Mouse (Mus musculus): ENCODE measurements around the gene Mpv17l.
A peak's percentile ranks its signal among the peaks of the same experiment; 100 is the strongest.
"Not testable (repeated sequence)": the region's sequence is repeated elsewhere in the genome, so short reads cannot be mapped to it uniquely, and the experiment has no call there.

The Mpv17l gene

DNA sequence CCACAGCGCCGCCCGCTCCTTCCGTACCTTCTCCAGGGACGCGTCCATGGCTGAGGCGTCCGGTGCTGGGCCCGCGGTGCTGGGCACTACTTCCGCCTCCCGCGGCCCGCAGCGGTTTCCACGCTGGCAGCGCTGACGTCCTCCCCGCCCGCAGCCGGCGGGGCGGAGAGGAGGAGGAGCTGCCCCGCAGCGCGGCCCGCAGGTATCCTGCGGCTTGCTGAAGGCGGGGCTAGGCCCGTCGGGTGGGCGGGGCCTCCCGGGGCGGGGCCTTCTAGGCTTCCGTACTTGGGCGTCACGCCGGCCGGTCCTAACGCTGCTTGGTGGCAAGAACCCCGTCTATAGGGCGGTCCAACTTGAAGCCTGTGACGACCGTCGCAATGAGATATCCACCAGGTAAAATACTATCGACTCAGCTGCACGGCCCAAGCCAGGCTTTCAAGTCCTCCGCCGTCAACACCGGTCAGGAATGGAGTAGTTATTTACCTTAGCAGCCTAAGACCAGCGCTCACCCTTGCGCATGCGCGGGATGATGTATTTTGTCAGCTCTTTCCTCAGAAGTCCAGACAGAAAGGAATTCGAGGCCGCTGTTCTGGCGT lies at the start of gene Mpv17l, which contains the start of gene Pdxdc1:
TSS of gene Mpv17l (plus strand) at position 274 of the 596 bp plus-strand sequence.
TSS of gene Pdxdc1 (minus strand) at position 244 of the 596 bp plus-strand sequence.
- peak; percentile 93 to 94 for DNase-seq

GRCm38 (mm10) chr16:13853886-13854285 lies 49.1 kb upstream of the Mpv17l start:
- no peak for DNase-seq

DNA sequence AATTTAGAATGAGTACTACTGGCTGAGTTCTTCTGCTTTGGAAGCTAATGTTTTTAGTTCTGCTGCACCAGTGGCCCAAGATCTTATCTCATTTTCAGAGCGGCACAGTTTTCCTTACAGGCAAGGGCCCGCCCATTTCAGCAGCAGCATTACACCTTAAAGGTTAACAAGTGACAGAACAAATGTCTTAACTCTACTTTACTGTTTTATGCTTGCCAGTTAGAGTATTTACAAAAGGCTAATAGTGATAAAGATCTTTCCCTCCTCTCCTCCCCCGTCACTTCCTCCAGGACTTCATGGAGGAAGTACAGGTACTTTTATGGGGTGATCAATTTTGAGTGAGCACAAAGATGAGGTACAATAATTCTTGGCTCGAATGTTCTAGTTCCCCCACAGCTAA lies 36.9 kb upstream of the Mpv17l start:
- no peak for DNase-seq

DNA sequence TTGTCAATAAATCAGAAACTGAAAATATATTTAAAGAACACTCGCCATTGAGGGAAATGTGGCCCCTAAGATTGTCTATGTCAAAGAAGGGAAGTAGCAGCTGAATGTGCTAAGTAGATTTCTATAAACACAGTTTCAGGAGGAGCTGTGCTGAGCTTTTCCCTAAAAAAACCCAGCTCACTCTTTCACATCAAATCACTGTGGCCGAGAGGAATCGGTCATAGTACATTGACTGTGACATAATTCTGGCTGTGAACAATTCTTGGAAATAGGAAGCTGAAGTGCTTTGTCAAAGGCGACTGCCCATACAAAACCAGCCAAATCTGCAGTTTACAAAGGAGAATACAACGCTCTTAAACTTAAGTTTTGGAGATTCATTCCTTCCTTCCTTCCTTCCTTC lies 36.3 kb upstream of the Mpv17l start:
- no peak for DNase-seq

GRCm38 (mm10) chr16:13867406-13867805 lies 35.6 kb upstream of the Mpv17l start:
- DNase-seq: not testable (repeated sequence)

- DNase-seq: no peak
These were observed 34.9 kb upstream of the Mpv17l start for GRCm38 (mm10) chr16:13867910-13868514.

GRCm38 (mm10) chr16:13875483-13875882 lies 27.5 kb upstream of the Mpv17l start:
- DNase-seq: no peak

GRCm38 (mm10) chr16:13883094-13883774 lies 19.7 kb upstream of the Mpv17l start:
- DNase-seq: no peak

DNA sequence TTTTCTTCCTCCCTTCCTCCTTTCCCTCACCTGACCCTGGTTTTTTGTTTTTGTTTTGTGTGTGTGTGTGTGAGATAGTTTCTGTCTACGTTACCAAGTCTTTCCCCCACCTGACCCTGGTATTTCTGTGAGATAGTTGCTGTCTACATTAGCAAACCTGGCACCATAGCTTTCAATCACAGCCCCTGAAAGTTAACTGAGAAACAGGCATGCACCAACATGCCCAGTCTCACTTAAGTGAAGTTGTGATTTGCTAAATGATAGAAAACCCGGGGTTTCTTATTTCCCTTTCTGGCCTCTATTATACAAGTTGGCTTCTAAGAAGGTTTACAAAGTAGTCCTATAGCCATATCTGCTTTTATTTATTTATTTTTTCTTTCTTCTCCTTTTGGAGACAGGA lies 12.5 kb upstream of the Mpv17l start:
- DNase-seq: no peak

DNA sequence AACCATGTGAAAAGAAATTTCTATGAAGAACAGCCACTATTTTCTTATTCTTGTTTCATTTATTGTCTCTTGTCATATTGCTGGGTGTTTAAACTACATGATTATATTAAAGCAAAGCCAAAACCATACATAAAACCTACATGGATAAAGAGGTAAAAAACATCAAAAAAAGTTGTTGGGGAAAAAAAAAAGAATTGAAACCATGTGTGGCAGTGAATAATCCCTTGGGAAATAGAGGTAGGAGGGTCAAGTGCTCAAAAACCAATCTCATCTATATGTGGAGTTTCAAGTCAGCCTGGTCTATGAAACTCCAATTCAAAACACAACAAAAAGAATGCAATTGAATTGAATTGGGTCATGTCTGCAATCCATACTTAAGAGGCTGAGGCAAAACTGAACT lies 10.1 kb upstream of the Mpv17l start:
- DNase-seq: no peak

DNA sequence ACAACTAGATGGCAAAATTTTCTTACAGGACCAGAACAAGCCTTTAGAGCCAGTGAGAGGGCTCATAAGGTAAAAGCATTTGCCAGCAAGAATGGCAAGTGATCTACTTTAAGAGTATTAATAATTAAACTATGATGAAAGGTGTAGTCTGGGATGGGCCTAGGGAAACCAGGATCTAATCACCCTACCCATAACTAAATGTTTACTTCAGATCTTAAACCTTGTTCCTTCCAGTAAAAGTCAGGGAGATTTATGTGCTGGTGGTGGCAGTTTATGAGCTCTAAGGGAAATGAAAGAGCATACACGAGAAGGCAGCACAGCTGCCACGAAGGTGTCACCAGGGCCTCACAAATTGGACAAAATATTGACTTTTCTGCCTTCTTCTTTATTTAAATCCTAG lies 8.9 kb upstream of the Mpv17l start:
- no peak for DNase-seq

DNA sequence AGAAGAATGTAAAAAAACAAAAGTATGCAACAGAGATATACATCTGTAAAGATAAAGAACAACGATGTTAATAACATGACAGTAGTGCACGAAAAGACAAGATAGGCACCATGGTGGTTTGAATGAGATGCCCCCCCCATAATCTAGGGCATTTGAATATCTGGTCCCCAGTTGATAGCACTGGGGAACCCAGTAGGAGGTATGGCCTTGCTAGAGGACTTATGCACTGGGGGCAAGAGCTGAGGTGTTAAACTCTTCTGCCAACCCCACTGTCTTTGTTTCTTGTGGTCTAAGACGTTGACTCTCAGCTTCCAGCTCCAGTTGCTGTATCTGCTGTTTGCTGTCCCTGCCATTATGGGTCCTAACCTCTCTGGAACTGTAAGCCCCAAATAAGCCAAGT lies 7.2 kb upstream of the Mpv17l start:
- DNase-seq: no peak

- DNase-seq: no peak
These were observed 6.6 kb upstream of the Mpv17l start for GRCm38 (mm10) chr16:13896357-13896756.

- no peak for DNase-seq
These were observed 4.0 kb upstream of the Mpv17l start for GRCm38 (mm10) chr16:13898981-13899380.

DNA sequence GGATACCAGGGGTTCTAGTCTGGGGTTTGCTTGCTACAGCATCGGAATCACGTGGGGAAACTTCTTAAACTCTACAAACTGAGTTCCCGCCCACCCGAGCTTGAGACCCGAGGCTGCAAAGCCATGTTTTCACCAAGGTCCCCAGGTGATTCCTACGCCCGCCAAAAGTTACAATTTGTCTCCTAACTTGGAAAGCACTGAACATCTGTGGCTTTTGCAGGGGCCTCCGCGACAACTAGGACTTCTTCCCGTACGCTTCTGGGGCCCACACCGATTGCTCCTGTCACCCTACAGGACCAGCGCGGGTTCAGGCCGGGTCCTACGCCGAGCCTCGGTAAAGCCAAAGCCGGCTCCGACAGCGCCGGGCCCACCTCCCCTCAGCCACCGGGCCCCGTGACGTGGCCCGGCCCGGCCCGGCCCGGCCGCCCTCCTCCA lies 547 bp upstream of the Mpv17l start:
- DNase-seq: no peak

- no peak for DNase-seq
These were observed 527 bp downstream of the Mpv17l start for GRCm38 (mm10) chr16:13903488-13903887.

DNA sequence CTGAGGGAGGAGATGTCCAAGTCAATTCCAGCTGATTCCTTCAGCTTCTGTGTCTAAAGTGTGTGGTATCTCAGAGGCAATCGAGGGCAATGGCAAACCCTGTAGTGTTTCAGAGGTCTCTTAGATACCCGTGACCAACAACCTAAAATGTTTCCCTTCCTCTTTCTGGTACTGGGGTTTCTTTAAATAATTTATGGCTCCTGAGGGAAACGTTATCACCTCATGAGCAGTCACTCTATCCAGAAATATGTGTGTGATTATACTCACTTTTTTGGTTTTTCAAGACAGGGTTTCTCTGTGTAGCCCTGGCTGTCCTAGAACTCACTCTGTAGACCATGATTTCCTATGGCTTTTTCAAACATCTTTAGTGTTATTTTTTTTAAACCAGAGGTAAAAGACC lies 4.3 kb downstream of the Mpv17l start:
- DNase-seq: no peak

DNA sequence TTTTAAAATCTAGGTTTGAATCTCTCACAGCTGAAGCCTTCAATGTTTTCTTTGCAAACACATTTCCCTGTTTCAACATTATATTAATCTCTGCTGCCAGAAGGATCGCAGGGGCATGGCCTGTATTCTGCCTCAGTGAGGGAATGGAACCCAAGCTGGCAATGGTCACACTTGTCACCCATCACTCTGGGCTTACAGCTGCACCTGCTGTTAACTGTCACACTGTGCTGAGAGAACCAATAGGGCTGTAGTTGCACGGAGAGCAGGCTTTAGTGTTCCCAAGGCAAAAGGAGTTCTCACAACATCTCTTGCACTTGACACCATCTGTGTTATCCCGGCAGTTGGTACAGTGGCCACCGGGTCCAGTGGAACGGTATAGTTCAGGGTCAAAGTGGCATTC lies 17.1 kb downstream of the Mpv17l start:
- no peak for DNase-seq

GRCm38 (mm10) chr16:13921063-13921462 lies 18.1 kb downstream of the Mpv17l start:
- DNase-seq: no peak

GRCm38 (mm10) chr16:13921781-13922180 lies 18.8 kb downstream of the Mpv17l start:
- DNase-seq: no peak

- not testable (repeated sequence) for DNase-seq
These were observed 19.5 kb downstream of the Mpv17l start for GRCm38 (mm10) chr16:13922499-13922898.

DNA sequence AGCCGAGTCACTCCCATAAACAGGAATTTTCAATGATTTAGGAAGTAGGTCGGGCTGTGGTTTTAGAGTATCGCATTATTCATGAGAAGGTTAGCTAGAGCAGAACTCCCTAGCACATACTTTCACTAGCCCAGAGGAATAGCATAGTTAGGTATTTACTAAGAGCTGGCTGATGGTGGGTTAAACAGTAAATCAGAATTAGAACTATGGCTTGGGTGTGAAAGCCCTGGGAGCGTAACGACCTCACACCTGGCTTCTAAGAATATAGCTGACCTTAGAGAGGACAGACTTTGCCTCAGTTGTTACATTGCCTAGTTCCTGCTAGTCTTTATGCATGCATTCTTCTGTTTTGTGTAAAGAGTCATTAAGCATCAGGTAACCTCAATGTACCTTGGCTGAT lies 20.0 kb downstream of the Mpv17l start:
- not testable (repeated sequence) for DNase-seq

DNA sequence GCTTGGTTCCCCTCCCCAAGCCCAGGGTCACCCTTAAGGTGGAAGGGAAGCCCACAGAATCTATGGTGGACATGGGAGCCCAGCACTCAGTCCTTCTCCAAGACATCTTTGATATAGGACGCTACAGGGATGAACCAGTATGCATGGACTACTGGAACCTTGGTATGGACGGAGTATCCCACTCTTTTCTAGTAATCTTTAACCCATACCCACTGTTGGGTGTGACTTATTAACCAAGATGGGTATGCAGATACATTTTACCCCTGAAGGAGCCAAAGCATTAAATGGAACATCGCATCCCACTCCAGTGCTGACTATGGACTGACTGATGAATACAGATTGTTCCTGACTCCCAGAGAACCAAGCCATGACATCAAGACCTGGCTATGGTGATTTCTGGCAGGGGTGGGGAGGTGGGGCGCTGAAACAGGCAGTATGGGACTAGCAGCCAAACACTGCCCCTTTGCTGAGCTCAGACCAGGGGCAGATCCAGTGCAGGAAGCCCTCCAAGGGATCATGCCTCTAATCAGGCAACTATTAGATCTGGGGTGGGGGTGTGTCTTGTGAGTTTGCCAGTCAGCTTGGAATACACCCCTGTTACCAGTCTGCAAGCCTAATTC lies 24.6 kb downstream of the Mpv17l start:
- no peak for DNase-seq

All from thymus, adult 18-20 months (tissue).